Mouse (Mus musculus) heart, postnatal 25 days (tissue): ENCODE results near the gene Aptx. TPM values are rescaled to one million over a fixed set of nuclear protein-coding genes. Genes with fewer than 3 reads are reported as not detected.

Experiments
- DNase-seq: peaks from one replicate; pipeline ENCODE4 v3.0.0; 2022; ENCODE audit warnings: low spot score
- intact Hi-C: fragments of 180-260 bp; cut with DNase I; formaldehyde crosslinking; loops from one replicate; pipeline ENCODE4 v1.15.1; 2025
- total RNA-seq, 2 experiments: library from RNA; stranded (reverse); gene quantifications; 2 replicates each; pipeline ENCODE4 v1.2.3; 2021

The Aptx gene
- total RNA-seq = 10 to 100 TPM; 14.0 to 15.2 TPM

DNA sequence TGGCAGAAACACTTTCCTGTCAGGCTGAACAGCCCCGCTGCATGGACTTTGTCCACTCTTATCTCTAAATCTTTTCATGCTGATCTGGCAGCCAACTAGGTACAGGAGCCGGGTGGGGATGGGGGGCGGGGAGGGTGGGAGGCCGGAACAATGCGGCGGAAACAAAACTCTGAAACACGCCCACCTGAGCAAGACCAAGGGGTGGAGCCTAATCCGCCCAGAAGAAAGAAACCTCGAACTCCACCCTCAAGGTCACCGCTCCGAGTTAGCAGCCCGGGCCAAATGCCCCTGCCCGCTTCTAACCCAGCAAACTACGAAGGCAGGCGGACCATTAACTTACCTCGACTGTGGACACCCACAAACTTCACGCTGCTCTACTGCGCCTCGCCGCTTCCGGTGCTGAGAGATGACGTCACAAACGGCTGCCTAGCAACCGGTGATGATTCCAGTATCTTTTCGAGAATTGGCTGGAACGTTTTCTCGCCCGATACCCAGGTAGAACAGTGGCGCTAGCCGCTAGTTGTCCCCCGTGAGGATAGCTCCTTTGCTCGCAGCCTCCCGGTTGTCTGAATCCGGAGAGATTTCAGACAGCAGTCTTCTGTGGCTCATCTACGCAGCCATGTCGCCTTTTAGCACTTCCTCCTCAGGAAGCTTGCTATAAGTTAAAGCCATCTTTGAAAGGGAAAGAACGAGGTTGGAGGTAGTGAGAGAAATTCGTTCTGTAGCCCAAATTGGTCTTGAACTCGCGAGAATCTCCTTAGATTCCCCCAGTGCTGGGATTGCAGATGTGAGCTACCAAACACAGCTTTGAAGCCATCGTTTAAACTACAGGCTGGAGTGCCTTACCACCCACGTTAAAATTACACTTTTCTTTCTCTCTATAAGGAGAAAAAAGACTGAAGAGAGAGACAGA, at the start of gene Aptx:
Aptx (minus strand) TSS at position 398 of the 913 bp plus-strand sequence.
- intact Hi-C loops = loop anchor here (1.0 kb wide), 1 partner anchor 19 kb away; the partner anchor contains the start of gene Dnaja1
- DNase-seq = peak; percentile 89

DNA sequence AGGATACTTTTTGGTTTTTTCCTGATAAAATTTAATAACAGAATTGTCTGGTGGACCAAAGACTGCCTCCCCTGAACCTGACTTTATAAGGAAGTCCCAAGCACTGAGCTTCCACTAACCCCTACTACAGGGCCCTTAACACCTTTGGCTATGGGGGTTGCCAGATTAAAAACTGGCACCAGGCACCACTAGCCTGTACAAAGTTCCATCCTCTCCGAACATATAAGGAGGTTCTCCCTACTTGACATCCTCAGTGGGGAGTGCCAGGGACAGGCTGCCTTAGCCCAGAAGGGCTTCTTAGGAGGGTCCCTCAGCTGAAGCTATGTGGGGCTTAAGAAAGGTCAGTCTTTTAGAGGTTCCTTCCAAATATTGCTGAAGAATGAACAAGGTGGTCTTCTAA, 32.4 kb upstream of the Aptx start:
- intact Hi-C loops = no loop called here
- no peak for DNase-seq

DNA sequence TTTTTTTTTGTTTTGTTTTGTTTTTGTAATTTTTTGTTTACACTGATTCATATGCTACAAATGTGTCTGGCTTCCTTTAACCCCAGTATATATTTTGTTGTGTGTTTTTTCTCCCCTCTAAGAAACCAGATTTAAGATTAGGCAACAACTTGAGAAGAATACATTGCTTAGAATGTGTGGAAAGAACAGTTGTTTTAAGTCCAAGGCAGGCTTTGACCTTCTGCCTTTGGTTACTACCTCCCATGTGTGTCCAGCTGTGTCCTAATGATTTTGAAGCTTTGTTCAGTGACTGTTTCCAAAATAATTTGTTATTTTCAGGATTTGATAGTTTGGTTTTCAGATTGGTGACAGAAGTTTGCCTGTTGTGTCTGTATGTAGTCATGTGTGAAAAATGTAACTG, 28.3 kb upstream of the Aptx start:
- DNase-seq = no peak
- intact Hi-C loops = no loop called here

DNA sequence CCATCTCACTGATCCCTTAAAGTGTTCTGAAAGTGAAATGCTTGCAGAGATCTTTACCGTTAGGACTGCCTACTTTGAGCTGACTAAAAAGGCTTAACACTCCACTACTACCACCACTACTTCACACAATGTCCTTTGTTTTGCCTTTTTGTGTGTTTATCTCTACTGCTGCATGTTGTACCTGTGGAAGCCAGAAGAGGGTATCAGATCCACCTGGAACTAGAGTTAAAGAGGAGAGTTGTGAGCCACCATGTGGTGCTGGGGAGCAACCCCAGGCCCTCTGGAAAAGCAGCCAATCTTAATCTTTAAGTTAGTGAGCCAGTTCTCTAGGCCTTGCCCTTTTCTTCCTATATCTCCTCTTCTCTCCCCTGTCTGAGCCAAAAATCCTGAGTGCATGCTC, 24.3 kb upstream of the Aptx start:
- intact Hi-C loops = loop anchor here (2.0 kb wide), 1 partner anchor 30 kb away; the partner anchor contains the start of gene Smu1
- DNase-seq = no peak

DNA sequence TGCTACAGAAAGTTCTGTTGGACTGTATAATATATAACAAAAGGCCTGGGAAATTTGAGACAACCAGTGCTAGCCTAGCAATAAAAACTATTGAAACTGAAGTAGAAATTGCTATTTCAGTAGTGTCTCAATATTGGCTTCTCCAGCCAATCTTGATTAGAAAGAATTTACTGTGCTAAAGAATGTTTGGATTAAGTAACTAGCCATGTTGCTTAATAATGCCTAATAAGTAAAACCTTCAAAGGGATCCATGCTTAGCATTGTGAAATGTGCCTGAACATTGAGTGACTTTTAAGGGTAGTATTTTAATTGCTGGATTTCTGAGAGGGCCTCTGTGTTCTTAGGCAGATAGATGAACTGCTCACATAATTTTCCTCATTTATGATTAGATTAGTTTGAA, 22.6 kb upstream of the Aptx start:
- DNase-seq = no peak
- intact Hi-C loops = no loop called here

DNA sequence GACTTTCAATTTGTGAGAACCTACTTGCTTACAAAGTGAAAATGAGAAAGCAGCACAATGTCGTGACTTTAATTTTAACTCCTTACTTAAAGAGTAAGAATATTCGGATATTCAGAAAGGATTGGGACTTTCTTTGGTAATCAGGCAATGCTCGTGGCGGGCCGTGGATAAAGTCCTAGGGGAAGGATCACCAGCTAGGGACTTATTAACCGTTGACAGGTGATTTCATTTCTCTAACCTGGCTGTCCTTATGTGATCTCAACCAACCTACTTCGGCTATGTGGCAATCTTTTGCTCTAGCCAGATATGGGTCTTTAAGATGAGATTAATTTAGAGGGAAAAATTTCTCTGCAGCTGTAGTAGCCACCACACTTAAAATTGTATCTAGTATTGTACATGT, 22.1 kb upstream of the Aptx start:
- intact Hi-C loops = no loop called here

DNA sequence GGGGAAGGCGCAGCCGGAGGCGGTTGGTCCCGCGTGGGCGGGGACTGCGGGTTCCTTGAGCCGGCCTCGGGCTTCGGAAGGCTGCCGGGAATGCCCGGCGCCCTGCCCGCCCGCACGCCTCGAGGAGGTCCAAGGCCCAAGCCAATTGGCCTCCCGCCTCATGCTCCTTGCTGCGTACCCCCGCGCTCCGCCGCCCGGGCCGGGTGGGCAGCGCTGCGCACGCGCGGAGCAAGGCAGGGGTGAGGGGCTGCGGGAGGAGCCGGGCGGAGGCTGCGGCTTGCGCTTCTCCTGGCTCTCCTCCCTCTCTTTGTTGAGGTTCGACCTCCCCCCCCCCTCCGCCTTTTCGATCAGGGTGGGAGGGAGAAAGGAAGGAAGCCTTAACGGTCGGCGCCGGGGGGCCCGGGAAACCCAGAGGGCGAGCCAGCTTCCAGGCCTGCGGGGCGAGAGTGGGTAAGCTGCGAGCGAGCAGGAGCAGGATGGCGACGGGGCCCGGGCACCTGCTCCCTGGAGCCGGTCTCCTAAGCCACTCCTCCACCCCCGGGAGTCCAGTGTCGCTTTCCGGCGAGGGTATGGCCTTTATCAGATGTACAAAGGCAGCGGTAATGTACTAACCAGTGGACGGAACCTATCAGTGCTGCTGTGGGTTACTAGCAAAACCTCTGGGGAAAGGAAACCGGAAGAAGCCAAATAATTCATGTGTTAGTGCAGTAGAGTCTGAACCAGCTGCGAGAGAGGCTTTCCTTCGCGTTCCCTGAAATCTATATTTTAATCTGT, 19.9 kb upstream of the Aptx start:
- peak; percentile 55 for DNase-seq
- intact Hi-C loops = loop anchor here (1.0 kb wide), 1 partner anchor 20 kb away; the partner anchor contains the start of gene Aptx

More for the DNA sequence above, 22.1 kb upstream of the Aptx start:
- DNase-seq = no peak

DNA sequence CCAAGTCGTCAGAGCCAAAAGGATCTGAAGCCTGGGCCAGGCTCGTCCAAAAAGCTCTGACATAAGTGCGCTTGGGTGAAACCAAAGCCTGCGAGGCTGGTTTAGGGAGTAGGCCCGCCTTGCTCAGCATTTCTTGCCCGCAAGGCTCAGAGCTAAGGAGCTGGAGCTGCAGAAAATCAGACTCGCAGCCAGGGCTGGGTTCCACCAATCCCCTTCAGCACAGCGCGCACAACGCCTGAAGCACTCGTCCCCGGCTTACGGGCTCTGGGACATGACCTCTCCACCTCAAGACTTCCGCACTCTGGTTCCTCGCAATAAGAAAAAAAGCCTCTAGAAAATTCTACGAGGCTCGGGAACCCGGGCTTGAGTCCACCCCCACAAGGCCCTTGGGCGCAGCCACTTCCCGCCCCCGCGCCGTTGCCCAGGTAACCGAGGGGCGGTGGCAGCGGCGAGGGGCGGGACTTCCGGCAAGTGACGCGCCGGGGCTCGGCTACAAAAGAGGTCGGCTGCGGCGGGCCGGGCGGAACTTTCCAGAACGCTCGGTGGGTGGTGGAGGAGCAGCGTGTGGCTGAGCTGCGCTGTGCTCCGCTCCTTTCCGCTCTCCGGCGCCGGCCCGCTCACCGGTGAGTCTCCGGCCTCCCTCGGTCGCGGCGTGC, 19.1 kb upstream of the Aptx start, which contains the start of gene Dnaja1:
Dnaja1 (plus strand) TSS at position 140 of the 656 bp plus-strand sequence.
- intact Hi-C loops = loop anchor here (1.0 kb wide), 1 partner anchor 19 kb away; the partner anchor contains the start of gene Aptx
- peak; percentile 92 for DNase-seq

DNA sequence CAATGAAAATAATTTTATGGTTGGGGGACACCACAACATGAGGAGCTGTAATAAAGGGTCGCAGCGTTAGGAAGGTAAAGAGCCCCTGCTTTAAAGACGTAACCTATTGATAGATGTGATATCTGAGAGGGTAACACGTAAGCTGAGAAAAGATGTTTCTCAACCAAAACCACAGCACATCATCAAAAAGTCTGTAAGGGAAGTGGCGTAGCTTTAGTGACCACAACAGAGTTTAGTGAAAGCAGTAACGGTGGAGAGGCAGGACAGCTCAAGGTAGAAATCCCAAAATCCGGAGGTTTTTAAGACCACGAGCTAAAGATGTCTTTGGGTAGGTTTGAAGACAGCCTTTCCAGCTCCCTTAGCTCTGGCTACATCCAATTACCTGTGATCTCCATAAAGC, 17.9 kb upstream of the Aptx start:
- DNase-seq = no peak
- intact Hi-C loops = no loop called here

DNA sequence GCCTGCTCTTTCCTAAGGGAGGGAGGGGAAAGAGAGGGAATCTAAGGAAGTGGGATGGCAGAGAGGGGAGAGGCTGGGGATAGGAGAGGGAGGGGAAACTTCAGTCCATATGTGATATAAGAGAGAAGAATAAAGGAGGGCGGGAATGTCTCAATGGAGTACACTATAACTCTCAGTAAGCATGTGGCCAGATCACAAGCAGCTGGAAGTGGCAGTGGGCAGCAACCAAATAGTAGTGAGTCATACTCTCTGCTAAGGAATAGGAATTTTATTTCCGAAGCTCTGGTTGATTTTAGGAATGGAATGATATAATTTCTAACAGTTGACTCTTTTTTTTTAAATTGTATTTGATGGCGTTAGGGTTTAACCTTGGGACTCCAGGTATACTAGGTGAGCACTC, 14.1 kb upstream of the Aptx start:
- intact Hi-C loops = no loop called here
- no peak for DNase-seq

DNA sequence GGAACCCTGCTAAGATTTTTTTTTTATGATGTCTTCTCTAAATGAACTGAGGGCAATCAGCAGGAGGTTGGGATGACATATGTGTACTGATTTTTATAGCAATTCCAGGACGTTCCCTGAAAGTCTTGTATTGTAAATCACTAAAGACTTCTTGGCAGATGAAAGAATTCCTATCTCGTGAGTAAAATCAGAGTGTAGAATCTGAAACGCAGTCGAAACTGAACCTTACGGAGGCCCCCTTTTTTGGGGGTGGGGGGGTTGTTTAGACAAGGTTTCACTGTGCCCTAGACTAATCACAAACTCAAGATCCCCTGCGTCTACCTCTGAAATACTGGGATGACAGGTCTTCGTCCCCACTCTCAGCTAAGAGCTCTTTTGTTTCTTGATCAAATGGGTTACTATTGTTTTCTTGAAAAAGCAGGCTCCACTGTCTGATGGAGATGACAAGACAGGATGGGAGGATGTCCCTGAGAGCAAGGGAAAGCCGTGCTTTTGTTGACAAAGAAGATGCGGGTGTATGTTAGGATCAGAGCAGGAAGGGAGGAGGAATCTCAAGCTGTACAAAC, 799 bp upstream of the Aptx start:
- DNase-seq = no peak
- intact Hi-C loops = loop anchor here (1.0 kb wide), 1 partner anchor 19 kb away; the partner anchor contains the start of gene Dnaja1

DNA sequence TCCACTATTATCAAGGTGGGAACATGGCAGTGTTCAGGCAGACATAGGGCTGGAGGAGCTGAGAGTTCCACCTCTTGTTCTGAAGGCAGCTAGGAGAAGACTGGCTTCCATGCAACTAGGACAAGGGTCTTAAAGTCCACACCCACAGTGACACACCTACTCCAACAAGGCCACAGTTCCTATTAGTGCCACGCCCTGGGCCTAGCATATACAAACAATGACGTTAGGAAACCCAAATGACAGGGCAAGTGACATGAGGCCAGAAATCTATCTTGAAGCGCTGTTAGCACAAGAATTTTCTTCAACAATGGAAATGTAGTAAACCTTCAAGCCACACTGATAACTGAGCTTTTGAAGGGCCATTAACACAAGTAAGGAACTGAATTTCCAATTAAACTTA, 1.2 kb downstream of the Aptx start:
- DNase-seq = no peak
- intact Hi-C loops = no loop called here

DNA sequence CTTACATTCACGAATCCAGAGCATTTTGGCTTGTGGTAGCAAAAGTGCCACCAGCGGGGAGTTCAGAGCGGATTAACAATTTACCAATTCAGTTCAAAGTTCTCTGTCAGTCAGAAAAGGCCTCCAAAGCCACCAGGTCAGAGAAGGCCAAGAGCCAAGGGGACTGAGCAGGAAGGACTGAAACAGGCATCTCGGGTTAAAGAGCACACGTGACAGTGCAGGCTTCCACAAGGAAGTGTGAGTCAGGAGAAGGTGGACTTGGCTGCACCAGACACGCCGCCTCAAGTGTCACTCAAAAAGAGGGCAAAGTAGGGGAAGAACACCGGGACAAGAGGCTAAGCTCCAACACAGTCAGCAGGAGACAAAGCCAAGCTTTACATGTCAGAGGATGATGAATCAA, 2.8 kb downstream of the Aptx start:
- intact Hi-C loops = no loop called here

DNA sequence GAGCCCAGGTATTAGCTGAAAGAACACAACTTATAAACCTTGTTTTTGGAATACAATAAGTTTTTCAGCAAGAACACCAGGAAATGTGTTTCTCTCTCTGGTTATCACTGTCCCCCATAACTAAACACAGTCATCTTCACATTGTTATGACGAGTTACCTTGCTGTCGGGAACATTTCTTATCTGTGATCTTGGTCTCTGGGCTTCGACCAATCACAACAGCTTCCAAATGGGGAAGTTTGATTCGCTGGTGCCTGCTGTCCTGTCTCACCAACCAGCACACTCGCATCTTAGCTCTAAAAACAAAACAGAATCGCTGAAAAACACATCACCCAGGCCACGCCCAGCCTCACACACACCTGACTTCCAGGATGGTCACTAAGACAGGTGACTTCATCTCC, 5.9 kb downstream of the Aptx start:
- intact Hi-C loops = no loop called here
- DNase-seq = no peak

More for the DNA sequence above, 2.8 kb downstream of the Aptx start:
- DNase-seq = no peak

DNA sequence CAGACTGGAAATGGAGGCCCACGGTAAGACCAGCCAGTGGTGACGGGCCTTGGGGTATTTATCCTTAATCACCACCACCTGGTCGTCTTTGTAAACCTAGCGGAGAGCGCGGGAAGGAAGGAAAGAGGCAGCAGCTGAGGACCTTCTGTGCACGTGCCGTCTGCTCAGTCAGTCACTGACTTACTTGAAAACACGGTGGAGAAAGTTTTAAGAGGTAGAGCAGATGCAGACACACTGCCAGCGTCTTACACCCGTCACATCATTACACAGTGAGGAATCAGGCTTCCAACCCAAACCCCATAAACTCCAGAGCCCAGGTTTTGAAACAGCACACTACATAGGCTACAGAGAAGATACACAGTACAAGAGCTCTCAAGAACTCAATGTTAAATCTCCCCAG, 11.9 kb downstream of the Aptx start:
- DNase-seq = no peak
- intact Hi-C loops = no loop called here

DNA sequence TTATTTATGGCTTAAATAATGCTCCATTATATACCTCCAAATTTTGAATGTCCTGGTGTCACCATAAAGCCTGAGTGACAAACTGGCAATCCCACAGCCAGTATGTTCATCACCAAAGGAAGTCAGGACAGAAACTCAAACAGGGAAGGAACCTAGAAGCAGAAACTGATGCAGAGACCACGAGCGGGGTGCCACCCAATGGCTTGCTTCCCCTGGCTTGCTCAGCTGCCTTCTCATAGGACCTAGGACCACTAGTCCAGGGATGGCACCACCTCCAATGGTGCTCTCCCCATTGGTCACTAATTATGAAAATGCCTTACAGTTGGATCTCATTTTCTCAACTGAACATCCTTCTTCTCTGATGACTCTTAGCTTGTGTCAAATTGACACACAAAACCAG, 19.7 kb downstream of the Aptx start:
- intact Hi-C loops = loop anchor here (5.0 kb wide), 1 partner anchor 541 kb away; the partner anchor contains the start of gene Aco1

DNA sequence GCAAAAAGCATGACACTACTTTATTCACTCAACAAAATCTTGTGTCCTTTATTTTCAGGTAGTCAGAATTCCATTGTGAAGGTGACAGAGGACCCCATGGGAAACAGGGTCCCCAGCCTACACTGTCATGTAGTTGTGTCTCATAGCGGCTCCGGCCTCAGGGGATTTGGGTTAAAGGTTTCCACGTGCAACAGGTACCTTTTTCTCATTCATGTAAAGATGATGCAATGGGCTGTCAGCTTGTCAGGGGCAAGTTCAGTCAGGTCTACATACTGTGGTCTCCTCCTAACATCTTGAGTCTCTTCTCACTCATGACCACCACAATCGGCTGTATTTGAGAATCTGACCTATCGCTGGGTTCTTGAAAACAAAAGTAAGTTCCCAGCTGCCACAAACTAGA, 20.6 kb downstream of the Aptx start:
- intact Hi-C loops = loop anchor here (5.0 kb wide), 1 partner anchor 540 kb away; the partner anchor contains the start of gene Aco1
- DNase-seq = no peak

More for the DNA sequence above, 19.7 kb downstream of the Aptx start:
- DNase-seq = no peak

DNA sequence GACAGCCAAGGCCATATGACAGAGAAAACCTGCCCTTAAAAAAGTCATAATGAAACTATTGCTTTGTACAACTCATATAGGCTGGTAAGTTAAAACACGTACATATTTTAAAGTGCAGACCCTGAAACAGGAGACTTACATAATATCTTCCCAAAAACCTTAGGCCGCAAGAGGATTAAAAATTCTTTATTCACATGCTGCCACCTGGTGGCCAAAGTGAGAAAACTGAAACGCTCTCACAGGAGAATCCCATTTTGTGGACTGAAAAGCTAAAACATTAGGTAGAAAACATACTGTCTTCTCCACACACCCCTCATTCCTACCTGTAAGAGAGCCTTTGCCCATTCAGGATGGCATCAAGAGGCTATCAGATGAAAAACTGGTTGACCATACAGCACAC, 21.1 kb downstream of the Aptx start:
- intact Hi-C loops = loop anchor here (5.0 kb wide), 1 partner anchor 540 kb away; the partner anchor contains the start of gene Aco1
- no peak for DNase-seq

DNA sequence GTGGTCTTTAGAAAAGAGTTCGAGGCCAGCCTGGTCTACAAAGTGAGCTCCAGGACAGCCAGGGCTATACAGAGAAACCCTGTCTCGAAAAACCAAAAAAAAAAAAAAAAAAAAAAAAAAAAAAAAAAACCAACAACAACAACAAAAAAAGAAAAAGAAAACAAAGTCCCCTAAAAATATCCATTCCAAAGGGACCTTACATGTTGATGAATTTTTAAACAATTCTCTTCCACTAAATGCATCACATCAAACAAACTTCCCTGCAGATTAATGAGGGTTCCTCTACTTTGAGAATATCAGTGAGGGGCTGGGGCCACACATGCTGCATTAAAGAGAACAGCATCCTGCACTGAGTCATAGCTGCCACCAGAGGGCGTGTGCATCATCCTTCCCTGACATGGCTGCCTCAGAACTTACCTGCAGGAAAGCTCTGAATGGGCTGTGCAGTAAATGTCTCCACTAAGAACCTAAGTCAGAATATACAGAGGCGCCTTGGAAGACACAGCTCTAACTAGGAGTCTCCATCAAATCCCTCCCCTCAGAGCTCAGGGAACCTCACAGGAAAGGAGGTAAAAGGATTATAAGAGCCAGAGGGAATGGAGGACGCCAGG, 22.6 kb downstream of the Aptx start:
- no peak for DNase-seq
- intact Hi-C loops = loop anchor here (1.0 to 5.0 kb wide), 2 partner anchors 379 to 538 kb away; partner anchors contain the start of gene Aco1
